Comparison of ENCODE assay signal across 47 mouse cellular contexts in the genomic region with DNA sequence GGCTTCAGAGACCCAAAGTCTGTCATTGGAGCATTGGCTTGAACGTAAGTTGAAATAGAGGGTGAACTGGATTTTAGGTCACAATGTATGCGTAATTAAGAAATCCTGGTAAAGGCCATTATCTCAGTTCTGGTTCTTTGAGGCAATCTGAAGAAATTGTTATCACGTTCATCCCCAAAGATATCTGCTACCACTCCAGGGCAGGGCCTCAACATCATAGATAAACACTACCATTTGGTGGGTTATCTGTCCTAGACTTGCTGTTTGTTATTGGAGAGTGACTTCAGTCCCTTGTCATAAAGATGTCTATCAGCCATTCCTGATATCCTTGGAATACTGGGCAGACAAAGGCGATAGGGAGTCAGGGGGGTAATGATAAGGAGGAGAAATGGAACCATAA. TPM values are rescaled to one million over a fixed set of nuclear protein-coding genes. Genes with fewer than 3 reads are reported as not detected.
"Had no signal": no experiment of that assay in that cellular context is flagged by ENCODE, and none has a peak within 500 bp of the region (broad histone marks: within the 10 kb centered on the region; RNA-seq: fewer than 3 reads in every experiment).

No protein-coding gene starts in this region.

- H3K27ac ChIP-seq: limb, embryonic 10.5 days; limb, embryonic 12.5 days; limb, embryonic 13.5 days; limb, embryonic 15.5 days; liver, embryonic 12.5 days; liver, embryonic 13.5 days; liver, embryonic 14.5 days; liver, embryonic 15.5 days; lung, embryonic 15.5 days; macrophage; midbrain, embryonic 10.5 days; midbrain, embryonic 12.5 days; midbrain, embryonic 15.5 days; neural tube, embryonic 12.5 days had no signal

- DNase-seq: left cerebral cortex, postnatal 4 days; liver; liver, embryonic 13.5 days; liver, postnatal 0 days; lung, adult 18-20 months; lung, adult 2 months; lung, embryonic 14.5 days; lung, postnatal 10 days; lung, postnatal 14 days; lung, postnatal 36 days; lung, postnatal 4 days; midbrain, embryonic 14.5 days had no signal

- H3K4me2 ChIP-seq: limb, embryonic 12.5 days; limb, embryonic 13.5 days; limb, embryonic 15.5 days; liver, embryonic 11.5 days; liver, embryonic 12.5 days; liver, embryonic 13.5 days; liver, embryonic 15.5 days; lung, embryonic 14.5 days; lung, embryonic 15.5 days; midbrain, embryonic 11.5 days; midbrain, embryonic 12.5 days; midbrain, embryonic 15.5 days; neural tube, embryonic 12.5 days had no signal

- H3K27me3 ChIP-seq: limb, embryonic 12.5 days; limb, embryonic 13.5 days; limb, embryonic 15.5 days; liver, embryonic 12.5 days; liver, embryonic 13.5 days; liver, embryonic 15.5 days; lung, embryonic 15.5 days; midbrain, embryonic 12.5 days; midbrain, embryonic 15.5 days; neural tube, embryonic 12.5 days had no signal

- H3K36me3 ChIP-seq: limb, embryonic 10.5 days; limb, embryonic 12.5 days; limb, embryonic 13.5 days; limb, embryonic 15.5 days; liver, embryonic 12.5 days; liver, embryonic 13.5 days; liver, embryonic 15.5 days; lung, embryonic 15.5 days; midbrain, embryonic 10.5 days; midbrain, embryonic 12.5 days; midbrain, embryonic 15.5 days; neural tube, embryonic 12.5 days had no signal

- ATAC-seq: liver, embryonic 12.5 days; liver, postnatal 0 days; lung, postnatal 0 days; midbrain, embryonic 15.5 days; midbrain, embryonic 16.5 days had no signal

- H3K4me3 ChIP-seq: limb, embryonic 10.5 days; limb, embryonic 12.5 days; limb, embryonic 13.5 days; limb, embryonic 15.5 days; liver, embryonic 12.5 days; liver, embryonic 13.5 days; liver, embryonic 15.5 days; lung, embryonic 15.5 days; megakaryocyte, embryonic 14.5 days; midbrain, embryonic 10.5 days; midbrain, embryonic 12.5 days; midbrain, embryonic 15.5 days; myocyte; neural tube, embryonic 12.5 days had no signal

- H3K9ac ChIP-seq: limb, embryonic 12.5 days; limb, embryonic 13.5 days; limb, embryonic 15.5 days; liver, embryonic 12.5 days; liver, embryonic 13.5 days; liver, embryonic 14.5 days; liver, embryonic 15.5 days; liver, postnatal 0 days; lung, embryonic 14.5 days; lung, embryonic 15.5 days; midbrain, embryonic 12.5 days; midbrain, embryonic 15.5 days; neural tube, embryonic 12.5 days had no signal

- H3K4me1 ChIP-seq: limb, embryonic 10.5 days; limb, embryonic 12.5 days; limb, embryonic 13.5 days; limb, embryonic 15.5 days; liver, embryonic 13.5 days; liver, embryonic 15.5 days; lung, embryonic 15.5 days; megakaryocyte, embryonic 14.5 days; midbrain, embryonic 10.5 days; midbrain, embryonic 12.5 days; midbrain, embryonic 15.5 days; neural tube, embryonic 12.5 days had no signal

- H3K9me3 ChIP-seq: limb, embryonic 10.5 days; limb, embryonic 15.5 days; liver, embryonic 13.5 days; liver, embryonic 15.5 days; lung, embryonic 15.5 days; midbrain, embryonic 12.5 days; midbrain, embryonic 15.5 days; neural tube, embryonic 12.5 days had no signal

RNA-seq across cellular contexts. Expression of a gene that starts 7.6 kb away (rescaled TPM):
- total RNA-seq: monocyte, adult 5-6 weeks had no signal
- polyA plus RNA-seq: liver, adult 2 months; macrophage had no signal

RNA-seq across cellular contexts. Expression of a gene that starts 28.9 kb away (rescaled TPM):
- total RNA-seq: left cerebral cortex, adult 8-10 months; left cerebral cortex, postnatal 10 days; left cerebral cortex, postnatal 14 days; left cerebral cortex, postnatal 25 days; left cerebral cortex, postnatal 36 days; left cerebral cortex, postnatal 4 days; liver, adult 2 months; megakaryocyte progenitor cell, adult 5-6 weeks; megakaryocyte, adult 5-6 weeks; megakaryocyte-erythroid progenitor cell, adult 5-6 weeks; midbrain, postnatal 0 days; monocyte, adult 5-6 weeks had no signal
- polyA plus RNA-seq: limb, embryonic 10.5 days; limb, embryonic 11.5 days; limb, embryonic 12.5 days; limb, embryonic 13.5 days; limb, embryonic 14.5 days; limb, embryonic 15.5 days; liver, adult 2 months; liver, embryonic 11.5 days; liver, embryonic 12.5 days; liver, embryonic 13.5 days; liver, embryonic 14.5 days; liver, embryonic 15.5 days; liver, embryonic 16.5 days; liver, postnatal 0 days; lung, adult 2 months; lung, embryonic 14.5 days; lung, embryonic 15.5 days; lung, embryonic 16.5 days; lung, postnatal 0 days; macrophage; midbrain, embryonic 10.5 days; midbrain, embryonic 11.5 days; midbrain, embryonic 12.5 days; midbrain, embryonic 14.5 days; midbrain, embryonic 15.5 days; midbrain, embryonic 16.5 days; midbrain, postnatal 0 days; myocyte; neural tube, embryonic 11.5 days; neural tube, embryonic 12.5 days had no signal

RNA-seq across cellular contexts. Expression of a gene that starts 46.5 kb away (rescaled TPM):
- total RNA-seq: left cerebral cortex, adult 8-10 months; left cerebral cortex, postnatal 10 days; left cerebral cortex, postnatal 14 days; left cerebral cortex, postnatal 25 days; left cerebral cortex, postnatal 36 days; left cerebral cortex, postnatal 4 days; liver, adult 2 months; megakaryocyte progenitor cell, adult 5-6 weeks; megakaryocyte, adult 5-6 weeks; megakaryocyte-erythroid progenitor cell, adult 5-6 weeks; midbrain, postnatal 0 days; monocyte, adult 5-6 weeks had no signal
- polyA plus RNA-seq: limb, embryonic 10.5 days; limb, embryonic 11.5 days; limb, embryonic 12.5 days; limb, embryonic 13.5 days; limb, embryonic 14.5 days; limb, embryonic 15.5 days; liver, adult 2 months; liver, embryonic 11.5 days; liver, embryonic 12.5 days; liver, embryonic 13.5 days; liver, embryonic 14.5 days; liver, embryonic 15.5 days; liver, embryonic 16.5 days; liver, postnatal 0 days; macrophage; midbrain, embryonic 10.5 days; midbrain, embryonic 11.5 days; midbrain, embryonic 12.5 days; midbrain, embryonic 14.5 days; midbrain, embryonic 15.5 days; midbrain, embryonic 16.5 days; midbrain, postnatal 0 days; myocyte; neural tube, embryonic 11.5 days; neural tube, embryonic 12.5 days had no signal
